Mouse (Mus musculus) intestine, embryonic 16.5 days (tissue): ENCODE measurements around the gene Plekha6. TPM values are rescaled to one million over a fixed set of nuclear protein-coding genes. Genes with fewer than 3 reads are reported as not detected.

ENCODE experiments used
- ATAC-seq: fragments of 200-750 bp; cut with Nextera tagmentation; 2 replicates; pipeline ENCODE4 v1.8.0; 2017; ENCODE audit warnings: moderate TSS enrichment, moderate library complexity
- H3K27ac ChIP-seq: fragments of 300-500 bp; sonication (generic); 2 replicates; pipeline ENCODE4 v1.5.1; 2014; ENCODE audit warnings: mild to moderate bottlenecking, low read length
- H3K27me3 ChIP-seq: fragments of 300-500 bp; sonication (generic); replicated peaks from 2 replicates; pipeline ENCODE4 v1.6.1; 2014; ENCODE audit warnings: low read length, control low read depth, mixed read lengths; ENCODE audit not compliant: control insufficient read depth, insufficient read depth
- H3K36me3 ChIP-seq: fragments of 300-500 bp; sonication (generic); 2 replicates; pipeline ENCODE4 v1.6.1; 2014; ENCODE audit warnings: low read length, control low read depth; ENCODE audit not compliant: control insufficient read depth, insufficient read depth
- H3K4me1 ChIP-seq: fragments of 300-500 bp; sonication (generic); 2 replicates; pipeline ENCODE4 v1.6.1; 2014; ENCODE audit warnings: low read length, control low read depth, mixed read lengths; ENCODE audit not compliant: control insufficient read depth, insufficient read depth
- H3K4me2 ChIP-seq: fragments of 300-500 bp; sonication (generic); 2 replicates; pipeline ENCODE4 v1.6.1; 2014; ENCODE audit warnings: low read depth, low read length, control low read depth
- H3K4me3 ChIP-seq: fragments of 300-500 bp; sonication (generic); 2 replicates; pipeline ENCODE4 v1.5.1; 2014; ENCODE audit warnings: mild to moderate bottlenecking, low read length
- H3K9ac ChIP-seq: fragments of 300-500 bp; sonication (generic); 2 replicates; pipeline ENCODE4 v1.6.1; 2014; ENCODE audit warnings: low read depth, low read length
- H3K9me3 ChIP-seq: fragments of 300-500 bp; sonication (generic); 2 replicates; pipeline ENCODE4 v1.6.1; 2016; ENCODE audit warnings: low read length, control low read depth; ENCODE audit not compliant: control insufficient read depth
- WGBS: fragments of 180-500 bp; shearing (Covaris S2); extraction: QIAGEN DNeasy Blood & Tissue Kit; methylation state at CpG from one replicate; pipeline ENCODE4 v1.1.7; 2014; 5-methylcytosine and 5-hydroxymethylcytosine counted together
- polyA plus RNA-seq: library from polyadenylated mRNA; unstranded; fragments of >200 nt; fragmentation: Nextera tagmentation; extraction: Ambion mirVana; gene quantifications from 2 replicates; pipeline ENCODE4 v1.2.1, GENCODE M21; 2015

Plekha6 gene
- polyA plus RNA-seq, 1 experiment from 2014 or later, result 11.0 TPM

DNA sequence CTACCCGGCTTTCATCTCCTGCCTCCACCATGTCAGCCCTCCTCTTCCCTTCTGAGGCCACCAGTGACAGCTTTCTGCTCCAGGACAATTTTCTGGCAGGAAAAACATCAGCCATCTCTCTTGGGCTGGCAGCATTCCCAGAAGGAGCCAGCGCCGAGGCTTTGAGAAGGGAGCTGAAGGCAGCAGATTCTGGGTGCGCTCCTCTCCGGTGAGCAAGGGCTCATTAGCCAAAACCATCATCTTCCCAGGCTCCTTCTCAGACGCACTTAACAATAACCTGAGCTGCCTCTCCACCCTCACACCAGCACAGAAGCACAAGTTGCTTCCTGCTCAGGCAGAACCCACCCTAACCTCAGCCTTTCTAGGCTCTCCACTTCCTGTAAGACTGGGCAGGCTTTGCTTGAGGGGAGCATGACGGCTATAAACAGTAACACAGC is 4.9 kb upstream of the Plekha6 start:
- no peak overlapping the region for H3K4me3 ChIP-seq
- no peaks in the 10 kb centered on the region for H3K36me3 ChIP-seq
- ATAC-seq, result no peak
- no peaks in the 10 kb centered on the region for H3K9me3 ChIP-seq
- peak overlapping the region; percentile 46; the same call in 1 of the 2 replicates for H3K27ac ChIP-seq
- WGBS, result 39% methylated on average over 7 of the region's 7 CpGs
- peaks cover 16% of the 10 kb centered on the region for H3K4me1 ChIP-seq
- H3K27me3 ChIP-seq, result peaks cover 12% of the 10 kb centered on the region; the same call in 1 of the 2 replicates
- H3K4me2 ChIP-seq, result peak overlapping the region; percentile 20; the same call in 1 of the 2 replicates
- no peak overlapping the region for H3K9ac ChIP-seq

GRCm38 (mm10) chr1:133161559-133161958 is 2.5 kb upstream of the Plekha6 start:
- WGBS, result 51% methylated on average over 4 of the region's 4 CpGs
- H3K36me3 ChIP-seq, result no peaks in the 10 kb centered on the region
- H3K9me3 ChIP-seq, result no peaks in the 10 kb centered on the region
- no peak overlapping the region for H3K4me2 ChIP-seq
- H3K4me1 ChIP-seq, result peaks cover 16% of the 10 kb centered on the region
- no peak for ATAC-seq
- no peak overlapping the region for H3K4me3 ChIP-seq
- H3K9ac ChIP-seq, result no peak overlapping the region
- peak overlapping the region; percentile 89 for H3K27ac ChIP-seq
- peaks cover 12% of the 10 kb centered on the region; the same call in 1 of the 2 replicates for H3K27me3 ChIP-seq

- H3K4me2 ChIP-seq, result no peak overlapping the region
- H3K36me3 ChIP-seq, result no peaks in the 10 kb centered on the region
- H3K27me3 ChIP-seq, result peaks cover 13% of the 10 kb centered on the region; the same call in 1 of the 2 replicates
- no peaks in the 10 kb centered on the region for H3K9me3 ChIP-seq
- no peak overlapping the region for H3K4me3 ChIP-seq
- peaks cover 16% of the 10 kb centered on the region for H3K4me1 ChIP-seq
- H3K9ac ChIP-seq, result no peak overlapping the region
- ATAC-seq, result peak; percentile 8; the same call in 1 of the 2 replicates
- WGBS, result 60% methylated on average over 10 of the region's 10 CpGs
- peak overlapping the region; percentile 89 for H3K27ac ChIP-seq
Observed at GRCm38 (mm10) chr1:133162046-133162445, 2.0 kb upstream of the Plekha6 start.

DNA sequence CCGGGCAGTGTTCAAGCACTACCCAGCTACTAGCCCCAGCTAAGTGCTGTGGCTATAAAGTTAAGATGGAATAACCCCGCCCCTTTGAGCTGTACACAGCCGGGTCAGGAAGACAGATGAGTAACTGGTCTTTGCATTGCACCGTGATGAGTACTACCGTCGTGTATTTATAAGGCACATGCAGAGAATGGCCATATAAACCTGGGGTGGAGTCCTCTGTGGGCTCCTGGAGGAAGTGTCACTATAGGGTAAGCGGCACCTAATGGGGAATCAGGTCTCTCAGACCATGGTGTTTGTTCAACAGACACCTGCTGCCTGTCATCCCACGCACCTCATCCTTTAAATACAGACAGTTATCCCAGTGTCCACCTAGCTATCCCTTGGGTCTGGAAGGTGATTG is 1.0 kb upstream of the Plekha6 start:
- Histone ChIP-seq H3K36me3 (no peaks in the 10 kb centered on the region), H3K4me2 (peak overlapping the region; percentile 93), H3K4me3 (peak overlapping the region; percentile 67), H3K9ac (0 out of 2 replicates have a peak overlapping the region, but pooled peaks have one; percentile 78), H3K27ac (peak overlapping the region; percentile 89), H3K4me1 (peaks cover 18% of the 10 kb centered on the region), H3K9me3 (no peaks in the 10 kb centered on the region), H3K27me3 (peaks cover 15% of the 10 kb centered on the region; the same call in 1 of the 2 replicates)
- 31% methylated on average over 8 of the region's 8 CpGs for WGBS
- peak; percentile 49 for ATAC-seq

GRCm38 (mm10) chr1:133164591-133165011 is 591 bp downstream of the Plekha6 start:
- ATAC-seq, result peak; percentile 62
- Histone ChIP-seq H3K36me3 (no peaks in the 10 kb centered on the region), H3K4me1 (peaks cover 14% of the 10 kb centered on the region), H3K9me3 (no peaks in the 10 kb centered on the region), H3K27ac (peak overlapping the region; percentile 89), H3K27me3 (peaks cover 15% of the 10 kb centered on the region; the same call in 1 of the 2 replicates), H3K4me2 (peak overlapping the region; percentile 93), H3K4me3 (peak overlapping the region; percentile 67), H3K9ac (peak overlapping the region; percentile 78)
- 5% methylated on average over 10 of the region's 10 CpGs for WGBS

GRCm38 (mm10) chr1:133165111-133165510 is 1.1 kb downstream of the Plekha6 start:
- no peak for ATAC-seq
- Histone ChIP-seq H3K9me3 (no peaks in the 10 kb centered on the region), H3K9ac (peak overlapping the region; percentile 78), H3K36me3 (no peaks in the 10 kb centered on the region), H3K4me2 (peak overlapping the region; percentile 93), H3K4me1 (peaks cover 14% of the 10 kb centered on the region), H3K4me3 (peak overlapping the region; percentile 67), H3K27ac (peak overlapping the region; percentile 89), H3K27me3 (peaks cover 15% of the 10 kb centered on the region; the same call in 1 of the 2 replicates)
- 22% methylated on average over 11 of the region's 11 CpGs for WGBS

DNA sequence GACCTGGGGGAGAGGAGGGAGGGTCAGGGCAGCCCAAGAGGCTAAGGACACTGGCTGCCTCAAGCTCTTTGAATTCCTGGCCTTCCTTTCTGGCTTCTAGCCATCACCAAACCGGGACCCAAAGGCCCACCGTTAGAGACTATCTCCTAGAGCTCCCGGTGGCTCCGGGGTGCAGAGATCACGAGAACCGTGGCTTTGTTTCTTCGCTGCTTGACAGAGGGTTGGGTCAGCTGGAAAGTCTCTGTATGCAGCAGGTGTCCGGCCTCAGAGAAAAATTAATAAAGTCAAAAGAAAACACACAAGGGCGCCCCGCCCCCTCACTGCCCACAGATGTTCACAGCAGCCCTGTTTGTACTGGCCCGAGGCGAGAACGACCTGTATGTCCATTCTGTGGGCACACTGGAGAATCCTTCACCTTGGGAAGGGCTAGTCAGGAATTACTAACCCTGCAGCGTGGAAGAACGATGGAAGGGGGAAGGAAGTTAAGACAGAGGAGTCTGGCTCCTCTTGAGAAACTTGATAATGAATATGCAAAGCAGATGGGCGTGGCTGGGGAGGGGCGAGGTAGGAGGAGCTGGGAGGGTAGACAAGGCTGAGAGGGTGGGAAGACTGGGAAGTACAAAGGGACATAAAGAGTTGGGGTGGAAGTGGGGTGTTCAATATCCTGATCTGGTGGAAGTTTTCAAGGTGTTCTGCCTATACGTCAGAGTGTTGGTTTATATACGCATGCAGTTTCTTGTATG is 4.5 kb downstream of the Plekha6 start:
- no peak overlapping the region for H3K4me3 ChIP-seq
- H3K4me2 ChIP-seq, result peak overlapping the region; percentile 13; the same call in 1 of the 2 replicates
- H3K4me1 ChIP-seq, result peaks cover 6% of the 10 kb centered on the region; the same call in 1 of the 2 replicates
- H3K9me3 ChIP-seq, result no peaks in the 10 kb centered on the region
- H3K27me3 ChIP-seq, result 0 out of 2 replicates have a peak, but pooled peaks cover 3% of the 10 kb centered on the region
- no peak overlapping the region for H3K27ac ChIP-seq
- WGBS, result 34% methylated on average over 19 of the region's 19 CpGs
- H3K9ac ChIP-seq, result 0 out of 2 replicates have a peak overlapping the region, but pooled peaks have one; percentile 3
- ATAC-seq, result no peak
- no peaks in the 10 kb centered on the region for H3K36me3 ChIP-seq

GRCm38 (mm10) chr1:133170196-133170595 is 6.2 kb downstream of the Plekha6 start:
- Histone ChIP-seq H3K9ac (no peak overlapping the region), H3K36me3 (no peaks in the 10 kb centered on the region), H3K4me1 (peaks cover 6% of the 10 kb centered on the region; the same call in 1 of the 2 replicates), H3K9me3 (no peaks in the 10 kb centered on the region), H3K4me3 (no peak overlapping the region), H3K4me2 (no peak overlapping the region), H3K27me3 (0 out of 2 replicates have a peak, but pooled peaks cover 3% of the 10 kb centered on the region), H3K27ac (no peak overlapping the region)
- 78% methylated on average over 8 of the region's 8 CpGs for WGBS
- ATAC-seq, result no peak

DNA sequence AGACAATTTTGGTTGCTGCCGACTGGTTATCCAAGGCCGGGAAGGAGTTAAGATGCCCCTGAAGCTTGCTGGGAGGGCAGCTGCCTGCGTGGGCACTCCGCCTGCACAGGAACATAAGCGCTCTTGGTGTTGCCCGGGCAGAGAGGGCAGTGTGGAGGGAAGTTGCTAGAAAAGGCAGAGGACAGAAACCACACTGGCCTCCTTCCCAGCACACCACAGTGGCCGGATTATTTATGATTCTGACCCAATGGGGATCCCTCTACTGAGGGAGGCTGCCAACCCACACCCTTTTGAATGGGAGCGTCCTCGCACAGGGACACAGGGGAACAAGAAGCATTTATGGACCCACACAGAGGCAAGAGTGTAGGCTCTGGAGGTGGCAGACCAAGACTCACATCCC is 7.3 kb downstream of the Plekha6 start:
- Histone ChIP-seq H3K27me3 (0 out of 2 replicates have a peak, but pooled peaks cover 3% of the 10 kb centered on the region), H3K4me2 (no peak overlapping the region), H3K27ac (no peak overlapping the region), H3K36me3 (no peaks in the 10 kb centered on the region), H3K9ac (no peak overlapping the region), H3K9me3 (no peaks in the 10 kb centered on the region), H3K4me1 (peaks cover 6% of the 10 kb centered on the region; the same call in 1 of the 2 replicates), H3K4me3 (no peak overlapping the region)
- 88% methylated on average over 9 of the region's 9 CpGs for WGBS
- ATAC-seq, result no peak
